Mouse (Mus musculus): ENCODE results near the gene Phgr1.

Phgr1 gene

GRCm38 (mm10) chr2:118813981-118814836 lies 41.6 kb downstream of the Phgr1 start, which contains the start of gene Knstrn:
Knstrn (plus strand) TSS chr2:118814003.
- DNase-seq (ENCODE audit: low read depth, low spot score) = peak; percentile 93

DNA sequence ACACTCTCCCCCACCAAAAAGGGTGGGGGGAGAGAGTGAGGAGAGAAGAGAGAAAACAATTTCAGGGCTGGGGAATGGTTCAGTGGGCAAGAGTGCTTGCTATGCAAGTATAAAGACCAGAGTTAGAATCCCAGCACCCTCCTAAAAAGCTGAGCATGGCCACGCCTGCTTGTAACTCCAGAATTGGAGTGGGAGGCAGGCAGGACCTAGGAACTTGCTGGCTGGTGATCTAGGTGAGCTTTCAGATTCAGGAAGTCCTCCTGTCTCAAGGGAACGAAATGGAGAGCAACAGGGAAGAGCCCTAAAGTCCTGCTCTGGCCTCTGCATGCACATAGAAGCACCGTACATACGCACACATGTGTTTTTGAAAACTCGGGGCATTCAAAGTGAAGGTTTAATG lies 50.2 kb downstream of the Phgr1 start:
- DNase-seq (ENCODE audit: low read depth, low spot score) = no peak

DNA sequence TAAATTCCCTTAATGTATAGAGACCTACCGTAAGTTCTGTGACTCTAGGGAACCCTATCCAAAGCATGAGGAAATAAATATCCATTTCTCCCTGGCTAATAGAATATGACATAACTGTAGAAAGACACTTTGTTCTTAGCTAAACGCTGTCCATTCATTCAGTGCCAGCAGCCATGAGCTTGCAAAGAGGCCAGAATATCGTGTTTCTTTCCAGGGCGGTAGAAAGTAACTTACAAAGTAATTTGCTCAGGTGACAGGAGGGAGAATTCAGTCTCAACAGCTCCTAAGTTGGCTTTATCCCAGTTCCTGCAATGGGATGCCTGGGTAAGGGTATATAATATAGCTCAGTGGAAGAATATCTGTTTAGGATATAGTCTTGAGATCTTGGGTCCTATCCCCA lies 51.8 kb downstream of the Phgr1 start:
- no peak for DNase-seq (ENCODE audit: low read depth, low spot score)

Data from CD4-positive, CD25-positive, alpha-beta regulatory T cell, adult 2 months (primary cell).